Mouse (Mus musculus): Measurements from ENCODE around the gene Pcsk2.

Gene Pcsk2

GRCm38 (mm10) chr2:143545758-143546246 is at the start of gene Pcsk2:
Gene Pcsk2 (plus strand): TSS chr2:143546156.
- in situ Hi-C loops (cut with MboI, MseI) = no loop called here

GRCm38 (mm10) chr2:143500845-143501244 is 45.1 kb upstream of the Pcsk2 start:
- in situ Hi-C loops (cut with MboI, MseI) = no loop called here

DNA sequence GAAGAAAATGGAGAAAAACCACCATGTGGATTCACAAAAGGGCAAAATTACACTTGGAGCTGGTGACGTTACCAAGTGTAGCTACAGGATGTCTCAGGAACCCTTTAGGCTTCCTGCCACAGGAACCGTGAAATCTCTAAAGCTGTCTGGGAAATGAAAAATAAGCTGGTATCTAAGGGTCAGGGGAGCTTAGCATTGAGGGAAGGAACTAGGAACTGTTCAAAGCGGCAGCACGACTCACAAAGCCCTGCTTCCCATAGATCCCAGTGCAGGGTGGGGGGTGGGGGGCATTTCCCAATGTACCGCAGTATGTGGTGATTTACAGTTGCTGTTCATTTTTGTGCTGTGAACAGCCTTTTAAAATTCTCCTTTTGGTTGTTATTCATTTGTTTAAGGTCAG is 44.2 kb upstream of the Pcsk2 start:
- in situ Hi-C loops (cut with MboI, MseI) = no loop called here

DNA sequence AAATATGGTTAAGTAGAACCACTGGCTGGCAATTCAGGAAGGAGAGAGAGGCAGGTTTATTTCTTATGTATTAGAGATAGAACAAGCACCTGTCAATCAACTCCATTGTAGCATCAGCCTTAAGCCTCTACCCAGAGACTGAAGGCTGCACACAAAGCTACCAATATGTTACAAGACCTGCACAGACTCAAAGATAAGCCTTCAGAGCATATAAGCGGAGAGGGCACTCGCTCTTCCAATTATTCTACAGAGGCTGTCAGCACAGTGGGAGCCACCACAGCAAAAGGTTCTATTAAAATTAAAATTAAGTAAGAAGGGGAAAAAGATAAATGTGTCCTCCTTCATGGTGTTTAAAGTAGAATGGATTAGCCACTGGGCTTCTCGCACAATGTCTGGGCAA is 43.8 kb upstream of the Pcsk2 start:
- in situ Hi-C loops (cut with MboI, MseI) = no loop called here

DNA sequence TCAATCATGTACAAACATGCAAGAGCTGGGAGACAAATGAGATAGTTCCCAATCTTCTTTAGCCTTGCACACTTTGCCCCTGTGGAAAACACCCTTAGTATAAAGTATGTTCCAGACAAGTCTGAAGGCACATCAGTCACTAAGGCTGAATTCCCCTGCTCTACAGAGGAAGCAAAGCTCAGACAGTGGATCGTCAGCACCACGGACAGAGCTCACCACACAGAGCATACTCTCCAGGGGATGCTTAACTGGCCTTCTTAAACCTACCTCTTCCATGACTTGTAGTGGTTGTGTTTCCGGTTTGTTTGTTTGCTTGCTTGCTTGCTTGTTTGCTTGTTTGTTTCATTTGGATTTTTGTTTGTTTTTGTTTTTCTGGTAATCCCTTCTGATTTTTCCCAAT is 9.5 kb upstream of the Pcsk2 start:
- in situ Hi-C loops (cut with MboI, MseI) = loop anchor here in 1 of 2 experiments (10.0 kb wide), 1 partner anchor 798 kb away; the partner anchor contains the start of gene Ovol2

DNA sequence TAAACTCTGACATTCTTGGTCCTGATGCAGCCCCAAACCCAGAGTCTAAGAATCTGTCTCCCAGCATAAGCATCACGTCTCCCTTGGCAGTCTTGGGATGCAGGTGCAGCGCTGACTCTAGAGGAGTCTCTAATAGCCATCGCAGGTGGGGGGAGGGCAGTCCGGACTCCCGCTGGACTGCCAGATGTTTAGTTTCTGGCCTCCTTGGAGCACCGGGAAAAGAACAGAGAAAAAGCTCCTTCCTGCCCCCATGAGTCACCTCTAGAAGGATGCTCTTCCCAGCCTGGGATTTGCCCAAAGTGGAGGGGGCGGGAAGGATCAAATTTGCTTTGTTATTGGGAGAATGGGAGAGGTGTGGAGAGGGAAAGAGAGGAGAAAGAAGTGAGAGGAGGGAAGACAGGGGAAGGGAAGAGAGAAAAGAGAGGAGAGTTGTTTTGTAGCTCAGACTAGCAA is 631 bp upstream of the Pcsk2 start:
- in situ Hi-C loops (cut with MboI, MseI) = no loop called here

GRCm38 (mm10) chr2:143546412-143547211 is 656 bp downstream of the Pcsk2 start:
- in situ Hi-C loops (cut with MboI, MseI) = no loop called here

GRCm38 (mm10) chr2:143547251-143548090 is 1.5 kb downstream of the Pcsk2 start:
- in situ Hi-C loops (cut with MboI, MseI) = no loop called here

- in situ Hi-C loops (cut with MboI, MseI) = no loop called here
Measured at GRCm38 (mm10) chr2:143560384-143560783, 14.4 kb downstream of the Pcsk2 start.

- in situ Hi-C loops (cut with MboI, MseI) = no loop called here
Measured at GRCm38 (mm10) chr2:143565062-143565461, 19.1 kb downstream of the Pcsk2 start.

DNA sequence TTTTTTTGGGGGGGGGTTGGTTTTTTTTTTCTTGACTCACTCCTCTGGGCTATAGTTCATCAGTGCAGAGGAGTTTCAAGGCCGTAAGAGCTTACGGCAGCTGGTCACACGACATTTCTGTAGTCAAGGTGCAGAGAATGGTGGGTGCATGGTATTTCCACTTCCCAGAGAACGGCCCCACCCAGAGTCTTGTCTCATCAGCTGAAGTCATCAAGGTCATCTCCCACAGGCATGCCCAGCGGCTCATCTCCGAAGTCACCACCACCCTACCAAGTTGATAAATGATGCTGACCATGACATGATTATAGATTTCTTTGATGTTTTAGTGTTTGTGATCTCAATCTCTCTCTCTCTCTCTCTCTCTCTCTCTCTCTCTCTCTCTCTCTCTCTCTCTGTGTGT is 20.0 kb downstream of the Pcsk2 start:
- in situ Hi-C loops (cut with MboI, MseI) = no loop called here

DNA sequence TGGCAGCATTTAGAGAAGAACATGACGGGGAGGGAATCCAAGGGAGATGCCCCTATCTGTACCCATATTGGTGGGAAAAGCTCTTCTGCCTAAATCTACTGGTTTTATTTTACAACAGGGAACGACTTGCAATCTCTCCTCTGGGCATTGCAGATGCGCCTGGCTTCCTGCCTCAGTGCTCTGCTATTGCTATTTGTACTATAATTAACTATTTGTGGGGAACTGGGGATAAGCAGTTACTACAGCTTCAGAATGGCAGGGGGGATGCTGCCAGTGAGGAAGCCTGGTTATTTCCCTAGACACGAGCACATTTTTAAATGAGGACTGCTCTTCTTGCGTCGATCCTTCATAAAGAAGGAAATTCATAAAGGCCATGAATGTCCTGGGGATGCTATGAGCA is 39.4 kb downstream of the Pcsk2 start:
- in situ Hi-C loops (cut with MboI, MseI) = no loop called here

DNA sequence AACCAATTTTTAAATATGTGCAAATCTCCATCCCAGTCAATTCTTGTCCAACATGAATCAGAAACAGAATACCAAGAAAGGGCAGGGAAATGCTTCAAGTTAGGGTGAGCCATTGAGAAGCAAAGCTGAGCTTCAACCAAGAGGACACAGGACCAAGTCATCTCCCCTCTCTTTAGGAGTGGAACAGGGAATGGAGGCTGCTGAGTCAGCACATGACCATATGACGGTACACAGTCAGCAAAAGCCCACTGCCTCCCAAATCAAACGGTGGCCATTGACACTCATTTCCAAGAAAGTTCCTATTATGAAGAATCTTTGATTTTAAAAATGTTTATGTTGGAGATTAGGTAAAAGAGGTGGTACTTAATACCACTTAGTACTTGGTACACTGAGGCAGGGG is 44.4 kb downstream of the Pcsk2 start:
- in situ Hi-C loops (cut with MboI, MseI) = no loop called here

DNA sequence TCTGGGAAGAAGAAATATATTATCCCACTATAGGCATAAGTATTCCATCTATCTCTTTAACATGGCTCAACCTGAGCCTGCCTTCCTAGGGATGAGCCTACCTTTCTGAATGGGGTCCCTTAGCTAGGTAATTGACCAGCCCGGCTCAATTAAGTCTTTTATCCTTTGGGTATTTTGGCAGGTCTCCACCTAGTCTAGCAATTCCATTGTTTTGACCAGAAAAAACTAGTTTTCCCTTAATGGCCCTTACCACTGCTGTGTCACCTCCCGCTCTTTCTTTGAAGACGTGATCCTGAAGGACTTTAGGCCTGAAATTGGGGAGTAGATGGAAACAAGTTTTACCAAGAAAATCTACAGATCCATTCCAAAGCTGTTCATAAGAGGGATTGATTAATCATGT is 57.1 kb downstream of the Pcsk2 start:
- in situ Hi-C loops (cut with MboI, MseI) = no loop called here

DNA sequence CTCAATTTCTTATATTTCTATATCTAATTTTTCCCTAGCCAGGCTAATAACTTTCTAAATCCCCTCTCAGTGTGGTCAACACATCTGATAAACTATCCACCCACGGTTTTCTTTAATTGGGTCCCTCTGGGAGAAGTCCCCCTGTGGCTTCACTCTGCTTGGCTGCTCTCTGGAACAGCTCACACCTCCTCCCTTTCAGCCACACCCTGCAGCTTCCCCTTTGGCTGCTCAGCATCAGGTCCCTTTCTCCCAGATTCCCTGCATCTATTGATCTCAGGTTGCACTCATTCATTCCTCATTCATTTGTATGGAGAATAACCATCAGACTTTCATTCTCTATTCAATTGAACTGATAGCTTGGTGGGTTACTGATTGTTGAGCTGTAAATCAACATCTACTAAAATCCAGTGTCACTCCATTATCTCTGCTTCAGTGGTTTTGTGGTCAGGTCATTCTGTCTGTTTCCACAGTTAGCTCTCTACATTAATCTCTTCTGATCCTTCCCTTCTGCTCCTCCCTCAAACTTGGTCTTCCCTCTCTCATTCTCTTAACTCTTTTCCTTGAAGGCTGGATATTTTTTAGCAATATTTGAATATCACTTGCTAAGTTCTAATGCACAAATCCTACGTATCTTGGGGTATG is 58.0 kb downstream of the Pcsk2 start:
- in situ Hi-C loops (cut with MboI, MseI) = no loop called here

DNA sequence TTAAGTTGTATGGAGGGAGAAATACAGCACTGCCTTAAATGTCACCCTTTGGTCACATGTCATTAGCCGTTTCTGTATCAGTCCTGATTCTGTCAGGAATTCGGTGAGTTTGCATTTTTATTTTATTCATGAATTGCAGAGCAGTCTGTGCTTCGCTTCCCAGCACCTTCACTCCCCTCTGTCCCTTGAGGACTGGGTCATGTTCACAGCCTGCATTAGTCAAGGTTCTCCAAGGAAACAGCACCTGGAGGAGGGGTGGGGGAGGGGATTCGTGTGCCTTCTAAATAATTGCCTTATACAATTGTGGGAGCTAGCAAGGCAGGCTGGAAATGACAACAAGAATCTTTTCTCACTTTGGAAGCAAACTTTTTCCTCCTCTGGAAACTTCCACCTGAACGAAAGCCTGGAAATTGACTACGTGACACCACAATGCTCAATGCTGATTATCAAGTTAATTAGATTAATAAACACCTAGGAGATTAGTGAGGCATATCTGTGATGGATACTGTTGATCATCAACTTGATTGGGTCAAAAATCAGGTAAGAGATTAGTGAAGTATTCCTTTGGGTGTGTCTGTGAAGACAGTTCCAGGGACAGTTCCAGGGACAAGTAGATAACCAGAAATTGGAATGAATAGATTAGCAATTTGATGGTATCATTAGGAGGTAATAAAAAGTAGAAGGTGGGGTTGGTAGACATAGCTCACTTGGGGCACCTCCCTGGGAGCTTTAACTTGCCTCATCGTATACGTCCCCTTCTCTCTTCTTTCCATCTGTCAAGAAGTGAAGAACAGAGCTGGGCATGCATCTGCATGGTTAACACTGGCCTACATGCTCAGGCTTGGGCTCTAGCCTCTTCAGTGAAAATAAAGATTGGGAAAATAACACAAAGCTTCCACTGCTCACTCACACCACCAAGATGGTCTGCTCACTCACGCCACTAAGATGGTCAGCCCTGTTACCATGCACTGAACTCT is 64.7 kb downstream of the Pcsk2 start:
- in situ Hi-C loops (cut with MboI, MseI) = no loop called here

DNA sequence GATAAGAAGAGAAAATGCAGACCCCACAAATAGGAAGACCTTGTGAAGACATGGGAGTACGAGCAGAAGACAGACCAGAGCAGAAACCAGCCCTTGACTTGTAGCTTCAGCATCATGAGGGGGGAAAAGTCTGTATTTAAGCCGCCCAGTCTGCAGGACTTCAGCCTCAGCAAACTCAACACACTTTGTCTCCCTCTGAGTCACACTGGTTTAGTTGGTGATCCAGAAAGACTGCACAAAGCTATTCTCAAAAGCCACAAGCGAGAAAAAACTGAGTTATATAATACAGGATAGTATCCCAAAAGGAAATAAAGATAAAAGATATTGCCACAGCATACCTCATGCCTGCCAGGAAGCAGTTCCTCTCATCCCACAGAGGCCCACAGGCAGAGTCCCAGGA is 67.5 kb downstream of the Pcsk2 start:
- in situ Hi-C loops (cut with MboI, MseI) = no loop called here

GRCm38 (mm10) chr2:143614775-143615174 is 68.8 kb downstream of the Pcsk2 start:
- in situ Hi-C loops (cut with MboI, MseI) = no loop called here

DNA sequence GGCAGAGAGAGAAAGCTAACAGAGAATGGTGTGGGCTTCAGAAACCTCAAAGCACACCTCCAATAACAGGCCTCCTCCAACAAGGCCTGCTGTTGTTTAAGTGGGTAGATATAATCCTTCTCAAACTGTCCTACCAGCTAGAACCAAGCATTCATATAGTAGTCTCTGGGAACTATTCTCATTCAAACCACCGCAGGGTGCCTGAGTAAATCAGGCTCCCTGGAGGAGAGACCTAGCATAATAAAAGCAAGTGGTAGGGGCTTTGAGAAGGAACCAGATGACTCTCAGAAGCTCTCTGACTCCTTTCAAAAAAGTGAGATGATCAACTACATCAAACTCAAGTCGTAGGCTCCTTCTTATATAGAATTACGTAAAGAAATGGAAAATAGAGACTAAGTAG is 75.0 kb downstream of the Pcsk2 start:
- in situ Hi-C loops (cut with MboI, MseI) = no loop called here

GRCm38 (mm10) chr2:143623916-143624315 is 78.0 kb downstream of the Pcsk2 start:
- in situ Hi-C loops (cut with MboI, MseI) = no loop called here

DNA sequence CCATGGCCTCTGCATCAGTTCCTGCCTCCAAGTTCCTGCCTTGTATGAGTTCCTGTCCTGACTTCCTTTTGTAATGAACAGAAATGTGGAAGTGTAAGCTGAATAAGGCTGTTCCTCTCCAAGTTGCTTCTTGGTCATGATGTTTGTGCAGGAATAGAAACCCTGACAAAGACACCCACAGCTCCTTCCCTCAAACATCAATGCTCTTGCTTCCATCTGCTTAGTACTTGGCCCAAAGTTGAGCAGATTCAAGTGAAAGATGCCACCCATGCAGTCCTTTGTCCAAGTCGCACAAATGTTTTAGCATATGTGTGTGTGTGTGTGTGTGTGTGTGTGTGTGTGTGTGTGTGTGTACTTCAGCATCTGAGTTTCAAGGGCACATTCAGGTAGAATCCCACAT is 97.3 kb downstream of the Pcsk2 start:
- in situ Hi-C loops (cut with MboI, MseI) = no loop called here

All from T-helper 17 cell (primary cell).